Mouse (Mus musculus): ENCODE measurements around the gene Vmn2r113. TPM values are rescaled to one million over a fixed set of nuclear protein-coding genes. Genes with fewer than 3 reads are reported as not detected.
"Not testable (repeated sequence)": the region's sequence is repeated elsewhere in the genome, so short reads cannot be mapped to it uniquely, and the experiment has no call there.

Gene Vmn2r113
- polyA plus RNA-seq (2015; fragmentation: Nextera tagmentation; extraction: Ambion mirVana), result not detected in 2 replicates

GRCm38 (mm10) chr17:22942684-22943083, at the start of gene Vmn2r113:
TSS of gene Vmn2r113 (plus strand) at chr17:22942984.
- DNase-seq (ENCODE audit: low spot score); ATAC-seq (replicated peaks; ENCODE audit: low FRiP score, low read depth); H3K4me3 ChIP-seq (replicated peaks; ENCODE audit: low read depth, low read length); H3K4me1 ChIP-seq (replicated peaks; ENCODE audit: insufficient read depth, low read length); H3K4me2 ChIP-seq (ENCODE audit: low read length); H3K27ac ChIP-seq; H3K9me3 ChIP-seq (replicated peaks; ENCODE audit: low read length); H3K27me3 ChIP-seq (ENCODE audit: insufficient read depth, low read length); H3K9ac ChIP-seq (ENCODE audit: low read depth, low read length); H3K36me3 ChIP-seq (ENCODE audit: insufficient read depth, low read length): not testable (repeated sequence)
- WGBS, result no CpG with 5 or more reads among the region's 4 CpGs

Other genes with a start within 250 kb of the Vmn2r113 start
- gene Zfp945, start 75.8 kb upstream of the Vmn2r113 start, polyA plus RNA-seq (2015; fragmentation: Nextera tagmentation; extraction: Ambion mirVana), result 24.2 and 27.2 TPM in 2 replicates
- gene Vmn2r-ps130, start 118.2 kb downstream of the Vmn2r113 start, polyA plus RNA-seq (2015; fragmentation: Nextera tagmentation; extraction: Ambion mirVana), result not detected in 2 replicates

Measured in kidney, postnatal 0 days (tissue).